Mouse (Mus musculus): Measurements from ENCODE around the gene Fads6.
A peak's percentile ranks its signal among the peaks of the same experiment; 100 is the strongest.

The Fads6 gene

DNA sequence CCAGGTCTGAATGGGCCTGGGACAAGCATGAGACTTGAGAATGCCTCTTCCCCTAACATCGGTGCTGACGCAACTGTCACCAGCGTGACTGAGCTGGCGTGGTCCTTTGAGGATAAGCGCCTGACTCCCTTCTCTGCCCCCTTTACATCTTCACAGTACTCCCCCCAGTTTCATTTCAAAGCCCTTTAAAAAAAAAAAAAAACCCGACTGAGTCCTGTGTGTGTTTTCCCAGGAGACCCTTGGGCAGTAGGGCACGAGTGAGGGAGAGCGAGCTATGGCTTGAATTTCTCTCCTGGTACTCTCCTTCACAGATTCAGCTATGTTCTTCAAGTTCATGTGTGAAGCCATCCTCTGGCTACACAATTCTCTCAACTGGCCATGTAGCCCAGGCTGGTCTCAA, 697 bp upstream of the Fads6 start:
- DNase-seq: no peak

- DNase-seq: no peak
Observed at GRCm38 (mm10) chr11:115296471-115297210, 822 bp downstream of the Fads6 start.

DNA sequence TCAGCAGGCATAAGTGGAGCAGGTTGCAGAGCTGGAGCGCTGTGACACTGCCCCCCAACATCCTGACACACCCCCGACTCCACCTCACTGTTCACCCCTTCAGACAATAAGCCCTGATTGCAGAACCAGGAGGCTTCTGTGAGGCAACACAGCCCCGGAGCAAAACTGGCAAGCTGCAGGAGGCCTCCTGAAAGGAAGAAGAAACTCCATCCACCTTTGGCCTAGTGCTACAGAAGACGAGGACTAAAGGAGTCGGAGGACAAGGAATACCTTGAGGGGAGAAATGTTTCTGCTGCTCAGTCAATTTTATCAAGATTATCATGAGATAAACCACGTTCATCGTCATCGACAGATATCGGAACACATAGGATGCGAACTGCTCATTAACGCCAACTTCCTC, 1.5 kb downstream of the Fads6 start:
- DNase-seq: no peak

DNA sequence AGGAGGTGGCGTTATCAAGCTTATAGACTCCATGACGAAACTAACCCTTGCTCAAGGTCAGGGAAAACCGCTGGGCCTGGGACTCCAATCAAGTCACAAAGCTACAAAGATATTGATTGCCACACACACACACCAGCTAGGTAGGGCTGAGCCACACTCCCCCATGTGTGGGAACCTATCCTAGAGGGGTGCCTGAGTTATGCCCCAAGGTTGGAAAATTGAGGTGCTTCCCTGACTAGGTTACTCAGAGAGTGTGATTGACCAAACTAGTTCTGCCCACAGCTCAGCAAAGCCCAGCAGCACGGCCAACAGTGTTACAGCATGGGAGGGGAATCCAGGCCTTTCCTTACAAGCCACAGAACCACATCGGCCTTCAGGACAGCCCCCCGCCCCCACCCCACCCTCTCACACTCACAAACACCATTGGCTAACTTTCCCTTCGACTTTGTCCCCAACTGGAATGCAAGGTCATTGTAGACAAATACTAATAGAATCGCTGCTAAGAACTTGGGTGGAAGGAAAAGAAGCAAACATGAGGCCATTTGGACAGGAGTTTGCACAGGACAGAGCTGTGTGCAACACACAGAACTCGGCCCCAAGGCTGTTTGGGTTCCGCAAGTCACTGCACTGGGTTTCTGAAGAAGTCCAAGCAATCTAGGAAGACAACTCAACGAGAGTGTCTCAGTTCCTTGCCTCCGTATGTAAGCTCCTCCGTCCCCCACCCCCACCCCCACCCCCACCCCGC, 4.7 kb downstream of the Fads6 start:
- peak; percentile 65 for DNase-seq

DNA sequence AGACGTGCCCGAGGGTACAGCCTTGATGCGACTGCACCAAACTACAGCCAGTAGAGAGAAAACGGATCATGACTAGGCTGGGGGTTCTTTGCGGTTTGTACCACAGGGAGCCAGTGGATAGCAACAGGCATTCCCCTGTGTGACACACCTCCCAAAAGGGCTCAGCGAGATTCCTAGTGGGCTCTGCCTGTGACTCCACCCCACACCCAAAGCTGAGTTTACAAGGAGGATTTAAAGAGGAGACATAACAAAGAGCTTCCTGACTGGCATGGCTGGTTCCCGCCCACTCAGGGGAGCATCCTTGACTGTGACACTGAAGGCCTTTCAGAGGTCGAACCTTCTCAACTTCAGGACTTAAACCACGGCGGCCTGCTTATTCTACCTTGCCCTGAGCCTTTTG, 6.0 kb downstream of the Fads6 start:
- DNase-seq: no peak

DNA sequence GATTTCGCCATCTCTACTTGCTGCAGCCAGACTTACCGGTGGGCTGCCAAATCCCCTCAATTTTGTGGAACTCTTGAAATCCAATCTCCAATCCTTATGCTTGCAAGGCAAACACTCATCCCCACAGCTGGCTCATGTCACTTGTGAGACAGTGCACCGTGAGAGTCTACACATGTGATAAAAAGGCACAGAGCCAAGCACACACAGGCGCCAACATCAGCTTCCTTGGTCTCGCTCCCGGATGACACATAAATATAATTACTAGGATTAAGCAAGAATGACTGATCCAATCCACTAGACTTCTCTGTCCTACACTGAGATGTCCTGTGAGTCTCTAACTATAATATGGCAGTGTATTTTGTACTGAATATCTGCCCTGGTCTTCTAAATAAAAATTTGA, 6.5 kb downstream of the Fads6 start:
- DNase-seq: peak; percentile 87

- no peak for DNase-seq
Observed at GRCm38 (mm10) chr11:115290314-115290713, 7.1 kb downstream of the Fads6 start.

- DNase-seq: peak; percentile 52
Observed at GRCm38 (mm10) chr11:115289885-115290284, 7.6 kb downstream of the Fads6 start.

DNA sequence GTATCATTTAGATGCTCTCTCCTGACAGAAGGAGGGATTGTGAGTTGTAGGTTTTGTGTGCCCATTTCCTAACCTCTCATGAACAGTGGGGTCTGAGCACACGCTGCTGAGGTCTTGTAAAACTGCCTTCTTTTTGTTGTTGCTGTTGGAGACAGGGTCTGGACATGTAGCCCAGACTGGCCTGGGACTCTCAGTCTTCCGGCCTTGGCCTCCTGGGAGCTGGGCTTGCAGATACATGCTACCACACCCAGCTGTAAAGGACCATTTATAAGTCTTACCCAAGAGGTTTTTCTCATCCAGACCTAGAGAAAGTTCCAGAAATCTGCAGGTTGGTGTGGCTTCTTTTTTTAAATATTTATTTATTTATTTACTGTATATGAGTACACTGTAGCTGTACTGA, 9.2 kb downstream of the Fads6 start:
- no peak for DNase-seq

DNA sequence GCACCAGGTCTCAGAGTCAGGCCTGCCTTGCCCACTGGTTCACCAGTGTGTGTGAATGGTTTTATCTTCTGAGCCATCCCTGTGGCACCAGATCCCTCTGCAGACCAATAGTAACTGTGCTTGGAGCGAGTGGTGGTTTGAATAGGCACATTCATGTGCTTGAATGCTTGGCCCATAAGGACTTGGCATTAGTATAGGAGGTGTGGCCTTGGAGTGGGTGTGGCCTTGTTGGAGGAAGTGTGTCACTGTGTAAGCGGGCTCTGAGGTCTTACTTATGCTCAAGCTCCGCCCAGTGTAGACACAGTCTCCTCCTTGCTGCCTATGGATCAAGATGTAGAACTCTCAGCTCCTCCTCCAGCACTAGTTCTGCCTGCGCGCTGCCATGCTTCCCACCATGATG, 10.1 kb downstream of the Fads6 start:
- no peak for DNase-seq

- no peak for DNase-seq
Observed at GRCm38 (mm10) chr11:115286201-115286993, 11.1 kb downstream of the Fads6 start.

GRCm38 (mm10) chr11:115285282-115285681, 12.2 kb downstream of the Fads6 start:
- no peak for DNase-seq

- no peak for DNase-seq
Observed at GRCm38 (mm10) chr11:115283891-115284620, 13.4 kb downstream of the Fads6 start.

- DNase-seq: no peak
Observed at GRCm38 (mm10) chr11:115283486-115283765, 14.0 kb downstream of the Fads6 start.

GRCm38 (mm10) chr11:115282723-115283485, 14.6 kb downstream of the Fads6 start:
- DNase-seq: no peak

- no peak for DNase-seq
Observed at GRCm38 (mm10) chr11:115282295-115282694, 15.2 kb downstream of the Fads6 start.

- no peak for DNase-seq
Observed at GRCm38 (mm10) chr11:115279726-115280125, 17.7 kb downstream of the Fads6 start.

DNA sequence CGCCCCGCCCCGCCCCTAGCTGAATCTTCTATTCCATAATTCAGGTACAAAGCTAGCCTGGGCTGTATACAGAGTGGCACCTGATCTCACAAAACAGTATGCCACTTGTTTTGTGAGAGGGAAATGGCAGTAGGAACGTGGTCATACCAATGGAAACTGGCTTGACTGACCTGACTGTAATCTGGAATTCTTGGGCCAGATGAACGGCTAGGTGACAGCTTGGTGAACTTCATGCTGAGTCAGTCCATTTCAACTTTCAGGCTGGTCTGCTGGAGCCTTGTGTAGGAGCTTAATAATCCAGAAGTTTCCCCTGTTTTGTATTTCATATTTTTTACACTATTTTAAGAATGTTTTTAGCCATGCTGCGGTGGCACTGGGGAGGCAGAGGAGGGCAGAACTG, 19.3 kb downstream of the Fads6 start:
- DNase-seq: no peak

- no peak for DNase-seq
Observed at GRCm38 (mm10) chr11:115277604-115277975, 19.9 kb downstream of the Fads6 start.

- DNase-seq: peak; percentile 99
Observed at GRCm38 (mm10) chr11:115276780-115277603, 20.5 kb downstream of the Fads6 start, which contains the start of gene Fdxr. Fdxr (minus strand) TSS chr11:115277050.

DNA sequence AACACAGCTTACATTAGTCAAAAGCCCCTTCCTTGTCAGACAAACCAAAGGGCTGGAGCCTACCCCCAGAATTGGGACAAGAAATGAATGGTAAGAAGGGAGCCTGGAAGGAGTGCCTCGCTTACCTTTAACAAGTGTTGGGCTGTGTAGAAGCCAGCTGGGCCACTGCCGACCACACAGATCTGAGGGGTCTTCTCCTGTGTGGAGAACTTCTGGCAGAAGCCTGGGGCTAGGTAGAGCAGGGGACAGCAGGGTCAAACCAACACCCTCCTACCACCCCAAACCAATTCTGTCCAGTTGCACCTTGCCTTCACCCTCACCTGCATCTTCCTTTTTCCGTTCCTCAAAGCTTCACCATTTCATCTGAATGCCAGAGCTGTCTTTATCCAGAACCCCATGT, 21.5 kb downstream of the Fads6 start:
- DNase-seq: no peak

All from kidney, postnatal 14 days (tissue).